Mouse (Mus musculus) cerebellum, postnatal 25 days (tissue): ENCODE measurements at regions not wholly inside any gene's neighbourhood (a gene's known extent, or its start where the extent isn't known, plus 50 kb on each side); places are given as distances from the start of the nearest gene placed in this dataset.

Experiments
- DNase-seq, 2 experiments: peaks; one replicate each; pipeline ENCODE4 v3.0.0; 2021; ENCODE audit warnings: mixed read lengths in 2 of 2

DNA sequence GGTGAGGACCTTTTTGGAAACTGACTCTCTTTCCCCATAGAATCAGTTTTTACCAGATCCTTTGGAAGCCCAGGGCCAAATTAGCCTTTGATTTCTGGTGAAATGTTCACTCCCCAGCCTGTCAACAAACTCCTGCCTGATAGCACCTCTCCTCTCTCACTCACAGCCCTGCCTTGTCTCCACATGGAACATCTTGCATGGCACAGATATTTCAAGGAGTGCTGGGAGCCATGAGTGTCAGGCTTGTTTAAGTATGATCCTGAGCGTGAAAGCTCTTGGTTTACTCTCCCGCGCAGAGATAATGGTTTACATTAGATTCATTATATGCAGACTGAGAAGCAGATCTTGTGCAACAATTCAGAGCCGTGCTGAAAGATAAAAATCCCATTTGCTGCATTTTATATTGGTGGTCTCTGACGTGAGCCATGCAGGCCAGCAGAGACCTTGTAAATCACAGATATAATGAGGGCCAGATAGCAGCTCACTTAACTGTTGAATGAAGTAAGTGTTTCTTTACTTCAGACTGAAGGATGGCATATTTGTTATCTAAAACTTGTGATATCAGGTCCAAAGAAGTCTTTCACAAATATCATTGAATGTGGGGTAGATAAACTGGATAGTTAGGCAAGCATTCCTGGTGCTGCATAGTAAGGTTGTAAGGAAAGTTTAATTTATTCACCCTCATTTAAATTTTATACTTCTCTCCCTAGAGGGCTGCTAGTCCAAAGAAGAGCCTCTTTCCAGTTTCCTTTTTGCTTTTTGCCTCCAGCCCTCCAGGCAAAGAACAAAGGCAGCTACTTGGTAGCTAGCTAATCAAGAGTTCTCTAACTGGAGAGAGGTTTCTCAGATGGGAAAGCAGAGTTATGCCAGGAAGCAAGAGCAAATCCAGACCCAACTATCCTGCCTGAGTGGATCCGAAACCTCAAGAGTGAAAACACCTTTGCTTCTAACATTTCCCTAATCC, 81.8 kb downstream of the Tbx18 start:
- no peak for DNase-seq

DNA sequence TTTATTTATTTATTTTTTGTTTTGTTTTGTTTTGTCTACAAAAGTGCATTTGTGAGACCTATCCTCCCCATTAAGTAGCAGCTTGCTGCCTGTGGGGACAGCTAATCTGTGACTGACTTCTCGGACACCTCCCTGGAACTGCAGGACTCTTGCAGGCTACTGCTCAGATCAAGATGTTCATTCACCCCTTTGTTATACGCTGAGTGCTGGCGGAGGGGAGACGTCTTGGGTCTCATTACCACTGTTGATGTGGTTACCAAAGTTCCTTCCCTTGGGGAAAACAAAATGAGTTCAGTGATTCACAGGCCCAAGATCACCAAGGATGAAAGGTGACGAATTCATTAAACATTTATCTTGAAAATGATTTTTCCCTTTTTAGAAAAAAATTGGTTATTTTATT, 82.7 kb downstream of the Tbx18 start:
- DNase-seq = no peak

DNA sequence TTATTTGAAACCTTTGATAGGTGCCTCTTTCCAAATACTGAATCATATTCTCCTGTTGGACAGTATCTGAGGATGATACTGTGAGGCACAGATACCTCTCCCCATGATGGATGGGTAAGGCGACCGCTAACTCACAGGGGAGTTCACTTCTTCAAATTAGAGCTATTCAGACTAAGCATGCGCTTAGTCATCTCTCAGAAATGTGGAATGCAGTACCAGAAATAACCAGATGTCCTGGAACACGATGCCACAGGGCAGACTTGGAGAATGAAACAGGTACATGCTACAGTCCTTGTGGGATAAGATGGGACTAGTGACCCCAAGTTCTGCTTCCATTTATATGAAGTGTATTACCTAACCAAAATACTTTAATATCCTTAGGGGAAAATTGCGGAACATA, 86.0 kb downstream of the Tbx18 start:
- DNase-seq = no peak

DNA sequence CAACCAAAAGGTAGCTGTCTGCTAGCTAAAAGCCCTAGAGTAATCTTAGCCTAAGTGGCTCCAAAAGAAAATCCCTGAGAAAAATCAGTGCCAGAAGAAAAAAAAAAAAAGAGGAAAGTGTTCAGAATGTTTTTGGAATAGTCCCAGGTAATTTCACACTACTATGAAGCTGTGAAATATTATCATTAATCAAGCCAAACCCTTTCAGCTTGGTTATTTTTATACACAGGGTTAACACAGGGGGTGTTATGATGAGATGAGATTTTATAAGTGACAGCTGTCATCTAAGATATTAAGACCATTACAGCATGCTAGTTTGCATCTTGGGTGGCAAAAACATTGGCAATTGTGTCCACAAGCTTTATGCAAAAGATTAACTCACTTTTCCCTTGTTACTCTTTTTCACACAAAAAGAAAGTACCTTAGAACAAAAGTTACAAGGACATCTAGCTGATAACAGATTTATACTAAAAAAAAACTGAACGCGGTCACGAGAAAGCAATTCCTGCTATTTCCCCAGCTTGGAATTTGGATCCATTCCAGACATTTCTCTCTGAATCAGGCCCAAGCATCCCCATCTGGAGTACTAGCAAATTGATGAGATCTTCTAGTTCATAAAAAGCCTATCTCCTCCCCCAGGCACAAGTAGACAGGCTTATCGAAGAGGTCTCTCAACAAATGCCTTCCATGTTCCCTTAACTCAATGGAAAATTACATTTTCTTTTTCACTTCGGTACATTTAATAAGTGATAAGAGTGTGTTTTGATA, 97.0 kb downstream of the Tbx18 start:
- no peak for DNase-seq

DNA sequence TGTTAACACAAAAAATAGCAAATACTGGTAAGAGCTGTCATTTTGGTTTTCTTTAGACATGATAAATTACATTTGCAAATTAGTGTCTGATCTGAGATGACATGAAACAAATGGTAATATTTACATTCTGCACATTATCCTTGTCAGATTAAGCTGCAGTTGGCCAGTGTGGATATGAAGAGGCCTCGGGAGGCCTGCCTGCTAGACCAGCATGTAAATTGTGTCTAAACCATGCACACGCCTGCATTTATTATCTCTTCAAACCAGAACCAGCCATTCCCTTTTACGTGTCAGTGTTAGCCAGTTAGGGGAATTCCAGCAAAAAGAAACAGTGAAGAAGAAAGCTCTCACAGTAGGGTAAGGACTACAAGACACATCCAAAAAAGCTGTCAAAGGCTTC, 104.6 kb downstream of the Tbx18 start:
- DNase-seq = no peak

DNA sequence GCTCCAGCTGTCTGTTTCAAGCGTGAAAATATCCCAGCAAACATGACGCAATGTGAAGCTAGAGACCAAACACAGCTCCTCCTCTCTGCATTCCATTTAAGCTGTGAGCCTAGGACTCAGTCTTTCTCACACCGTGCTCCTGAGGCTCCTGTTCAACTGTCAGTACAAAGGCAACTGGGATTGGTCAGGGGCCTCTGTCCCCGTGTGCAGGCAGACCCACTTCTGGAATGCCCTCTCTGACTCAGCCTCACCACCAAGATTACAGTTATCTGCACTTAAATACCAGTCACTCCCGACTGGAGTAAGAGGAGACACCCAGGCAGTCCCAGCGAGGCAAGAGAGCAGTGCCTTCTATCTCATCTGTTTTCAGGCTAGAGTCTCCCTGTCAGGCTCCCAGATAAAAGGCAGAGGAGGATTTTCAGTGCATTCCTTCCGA, 112.8 kb downstream of the Tbx18 start:
- peak; percentile 2 to 6 for DNase-seq

DNA sequence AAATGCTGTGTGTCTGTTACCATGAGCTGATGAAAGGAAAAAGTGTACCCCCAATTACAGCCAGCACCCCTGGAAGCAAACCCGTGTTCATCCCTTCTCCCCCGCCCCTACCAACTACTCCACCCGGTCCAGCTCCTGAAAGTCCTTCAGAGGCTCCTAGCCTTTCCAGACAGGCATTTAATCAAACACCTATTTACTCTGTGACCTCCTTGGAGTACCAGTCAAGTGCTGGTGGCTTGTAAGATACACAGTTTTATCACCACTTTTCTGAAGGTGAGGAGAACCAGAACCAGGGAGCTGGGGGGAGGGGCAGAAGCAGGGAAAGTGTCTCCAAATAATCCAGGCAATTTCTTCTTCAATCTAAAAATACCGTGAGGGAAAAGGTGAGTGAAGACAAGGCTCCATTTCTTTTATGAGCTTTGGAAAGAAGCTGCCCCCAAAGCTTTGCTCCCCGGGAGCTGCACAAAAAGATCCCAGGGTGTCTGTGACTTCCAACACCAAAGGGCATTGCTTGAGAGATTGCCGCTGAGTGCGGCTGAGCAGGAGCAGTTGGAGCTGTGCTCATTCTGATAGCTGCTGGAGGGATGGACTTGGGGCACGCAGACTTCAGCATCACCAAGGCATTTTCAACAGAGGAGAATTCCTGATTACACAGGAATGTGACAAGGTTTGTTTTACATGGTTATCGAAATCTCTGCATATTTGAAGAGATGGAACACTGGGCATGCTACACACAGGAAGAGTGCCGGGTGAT, 123.0 kb downstream of the Tbx18 start:
- no peak for DNase-seq

DNA sequence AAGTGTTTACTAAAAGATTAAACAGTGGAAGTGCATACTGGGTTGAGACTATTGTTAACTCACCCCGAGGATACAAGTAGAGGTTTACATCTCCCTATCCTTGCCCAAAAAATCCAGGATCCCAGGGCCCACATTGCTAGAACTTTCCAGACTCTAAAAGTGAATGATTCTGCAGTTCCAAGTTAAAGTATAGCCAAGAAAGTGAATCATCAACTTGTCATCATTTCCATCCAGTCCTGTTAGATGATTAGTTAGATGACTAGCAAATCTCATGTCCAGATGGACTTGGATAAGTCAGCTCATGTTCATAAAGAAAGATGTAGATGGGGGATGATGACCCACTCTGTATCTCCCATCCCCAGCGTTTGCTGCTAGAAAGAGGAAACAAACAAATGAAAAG, 155.5 kb downstream of the Tbx18 start:
- no peak for DNase-seq

DNA sequence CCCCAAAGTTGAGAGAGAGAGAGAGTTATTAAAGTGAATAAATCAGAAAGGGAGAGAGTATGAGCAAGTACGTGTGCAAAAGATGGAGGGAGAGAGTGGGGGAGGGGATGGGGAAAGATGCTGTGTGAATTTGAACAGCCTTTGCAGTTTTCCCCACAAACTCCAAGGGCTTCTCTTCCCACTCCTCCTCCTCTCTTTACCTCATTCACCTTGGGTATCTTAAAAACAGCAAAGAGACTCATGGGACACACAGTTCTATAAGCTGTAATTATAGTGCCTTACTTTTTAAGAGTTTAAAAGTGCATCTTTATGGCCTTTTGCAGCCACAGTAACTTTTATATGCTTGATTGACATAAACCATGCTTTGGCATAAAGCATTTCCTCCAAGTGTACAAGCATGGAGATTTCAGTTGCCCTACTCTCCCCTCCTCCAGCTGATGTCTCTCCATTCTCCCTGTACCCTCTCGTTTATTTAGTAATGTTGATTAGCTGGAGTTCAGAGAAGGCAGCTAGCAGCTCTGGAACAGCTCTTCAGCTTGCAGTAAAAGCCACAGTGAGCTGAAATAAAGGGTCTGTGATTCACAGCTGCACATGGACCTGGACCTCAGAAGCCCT, 156.7 kb downstream of the Tbx18 start:
- no peak for DNase-seq

DNA sequence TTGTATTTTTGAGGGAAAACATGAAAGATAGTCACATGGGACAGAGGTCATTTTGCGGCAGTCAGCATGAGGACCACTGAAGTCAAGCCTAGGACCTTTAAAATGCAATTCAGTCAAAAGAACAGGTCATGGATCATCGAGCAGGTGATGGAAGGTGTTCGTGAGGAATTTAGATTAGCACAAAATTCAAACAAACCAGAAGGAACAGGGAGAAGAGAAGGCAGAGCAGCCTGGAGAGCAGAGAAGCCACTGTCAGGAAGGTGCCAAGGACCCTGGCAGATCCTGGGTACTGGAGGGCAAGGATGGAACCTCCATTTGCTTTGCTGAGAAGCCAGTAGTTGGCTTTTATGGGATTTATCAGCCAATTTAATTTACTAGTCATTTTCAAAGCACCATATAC, 167.8 kb downstream of the Tbx18 start:
- no peak for DNase-seq

DNA sequence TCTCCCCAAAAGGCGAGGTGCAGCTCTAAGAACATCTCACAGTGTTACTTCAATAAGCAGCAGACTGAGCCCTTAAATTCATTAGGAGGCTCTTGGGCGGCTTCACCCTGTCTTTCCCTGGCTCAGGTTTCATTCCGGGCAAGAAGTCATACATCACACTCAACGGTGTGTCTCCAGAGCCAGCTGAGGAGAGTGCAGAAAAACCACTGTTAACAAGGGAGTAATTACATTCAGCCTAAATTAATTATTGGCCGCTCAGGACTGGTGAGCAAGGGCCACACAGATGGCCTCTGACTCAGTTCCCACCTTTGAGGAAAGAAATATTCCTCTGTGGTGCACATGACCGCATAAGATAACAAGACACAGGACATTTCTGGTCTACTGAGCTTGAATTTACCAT, 168.3 kb downstream of the Tbx18 start:
- no peak for DNase-seq

DNA sequence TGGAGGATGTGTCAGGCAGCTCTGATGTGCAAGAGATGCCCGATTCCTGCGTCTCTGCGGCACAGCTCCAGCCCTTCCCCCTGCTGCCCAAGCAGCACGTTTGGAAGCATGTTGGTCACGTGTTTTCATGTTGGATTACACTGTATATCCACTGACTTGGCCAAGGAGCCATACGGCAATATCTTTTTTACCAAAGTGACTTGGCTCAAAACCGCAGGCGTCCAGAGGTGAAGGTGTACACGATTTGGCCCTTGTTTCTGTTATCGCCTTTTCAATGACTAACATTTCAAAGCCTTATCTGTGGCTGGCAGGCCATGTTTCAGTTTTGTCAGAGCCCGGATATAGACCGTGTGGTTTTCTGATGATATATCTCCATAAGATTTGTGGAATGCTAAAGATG, 173.2 kb downstream of the Tbx18 start:
- no peak for DNase-seq

DNA sequence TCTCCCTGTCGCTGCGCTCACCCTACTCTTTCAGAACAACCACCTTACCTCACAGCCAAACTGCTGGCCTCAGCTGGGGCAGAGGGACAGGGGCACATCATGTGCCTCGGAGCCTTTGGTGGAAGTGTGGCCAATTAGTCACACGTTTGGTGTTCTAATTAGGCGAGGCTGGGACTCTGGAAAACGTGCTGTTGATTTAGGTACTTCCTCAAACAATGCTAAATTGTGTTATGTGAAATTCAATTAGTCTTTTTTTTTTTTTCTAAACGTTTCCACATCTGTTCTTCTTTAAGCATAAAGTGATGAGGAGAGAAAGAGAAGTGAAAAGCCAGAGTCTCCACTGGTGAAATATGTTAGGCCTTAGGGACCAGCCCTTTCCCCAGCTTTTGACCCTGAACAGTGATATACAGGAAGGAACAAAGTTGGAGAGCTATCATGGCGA, 174.1 kb downstream of the Tbx18 start:
- DNase-seq = no peak

DNA sequence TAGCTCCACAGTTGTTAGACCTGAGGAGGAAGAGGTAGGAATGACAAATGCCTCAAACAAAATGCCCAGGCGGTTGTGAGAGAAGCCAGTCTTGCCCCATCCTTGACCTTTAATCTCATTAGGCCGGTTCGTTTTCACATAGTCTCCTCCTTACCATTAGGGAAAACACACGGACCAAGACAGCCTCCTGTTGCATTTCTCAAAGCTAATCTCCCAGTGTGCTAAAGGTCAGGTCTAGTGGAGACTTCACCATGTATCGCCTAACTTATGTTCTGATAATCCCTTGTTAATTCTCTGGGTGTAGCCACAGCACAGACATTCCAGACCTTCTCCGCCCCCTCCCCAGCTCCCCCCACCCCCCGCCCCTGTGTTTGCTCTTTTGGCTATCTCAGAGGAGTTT, 174.5 kb downstream of the Tbx18 start:
- DNase-seq = no peak

DNA sequence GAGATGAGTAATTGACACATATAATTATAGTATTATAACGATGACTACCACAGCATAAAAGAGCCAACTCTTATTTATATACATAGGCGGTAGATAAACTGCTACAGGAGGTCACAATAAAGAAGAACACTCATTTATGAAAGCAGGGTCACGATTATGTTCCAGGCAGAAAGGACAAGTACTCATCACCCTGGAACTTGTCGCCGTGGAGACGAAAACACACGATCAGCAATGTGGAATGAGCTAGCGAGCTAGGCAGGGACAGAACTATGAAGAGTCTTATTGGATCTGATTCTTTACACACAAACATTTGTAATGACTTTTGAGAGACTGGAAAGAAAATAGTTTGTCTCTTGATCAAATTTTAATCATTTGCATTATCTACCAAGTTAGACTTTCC, 197.9 kb downstream of the Tbx18 start:
- DNase-seq = no peak

DNA sequence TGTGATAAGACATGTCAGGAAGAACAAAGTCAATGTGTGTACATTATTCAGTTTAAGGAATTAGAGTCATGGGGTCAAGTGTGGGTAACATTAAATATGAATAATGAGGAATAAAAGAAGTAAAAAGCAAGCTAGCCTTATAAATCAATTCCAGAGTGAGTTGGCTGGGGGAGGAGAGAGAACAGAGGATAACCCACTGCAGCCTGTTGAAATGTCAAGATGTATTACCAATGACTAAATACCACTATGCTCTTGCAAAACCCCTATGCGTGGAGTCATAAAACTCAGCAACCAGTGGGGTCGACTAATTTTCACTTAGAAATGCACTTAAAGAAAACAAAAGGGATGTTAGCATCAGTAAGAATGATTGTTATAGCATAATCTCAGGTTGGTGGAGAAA, 201.2 kb downstream of the Tbx18 start:
- DNase-seq = no peak

DNA sequence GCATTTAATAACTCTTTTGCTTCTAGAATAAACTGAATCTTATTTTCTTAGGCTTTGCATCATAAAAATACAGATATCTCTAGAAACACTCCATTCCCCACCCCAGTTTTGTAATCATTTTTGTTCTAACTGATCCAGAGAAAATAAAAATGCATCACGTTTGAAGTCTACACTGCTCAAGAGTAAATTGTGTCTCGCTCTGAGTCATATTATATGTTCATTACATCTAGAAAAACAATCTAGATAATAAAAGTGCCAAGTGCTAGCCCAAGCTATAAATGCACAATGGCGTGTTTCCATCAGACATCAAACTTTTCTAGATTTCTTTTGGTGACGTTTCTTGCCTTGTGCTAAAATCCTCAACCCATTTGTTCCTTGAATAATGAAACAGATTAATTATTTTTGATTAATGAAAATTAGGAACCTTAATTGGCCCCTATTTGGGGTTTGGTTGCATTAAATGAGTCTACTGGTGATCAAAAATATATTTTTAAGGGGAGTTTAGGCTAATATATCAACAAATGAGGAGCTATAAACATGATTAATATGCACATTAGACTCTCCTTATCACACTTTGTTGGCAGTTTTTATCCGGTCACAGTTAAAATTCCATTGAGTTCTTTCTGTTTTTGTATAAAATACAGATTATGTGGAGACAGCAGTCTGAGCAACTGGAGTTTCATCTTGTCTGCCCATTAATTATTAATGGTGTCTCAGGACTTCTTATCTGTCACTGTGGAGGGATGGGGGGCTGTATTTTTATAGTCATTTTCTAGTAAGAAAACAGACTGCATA, 206.0 kb downstream of the Tbx18 start:
- no peak for DNase-seq

DNA sequence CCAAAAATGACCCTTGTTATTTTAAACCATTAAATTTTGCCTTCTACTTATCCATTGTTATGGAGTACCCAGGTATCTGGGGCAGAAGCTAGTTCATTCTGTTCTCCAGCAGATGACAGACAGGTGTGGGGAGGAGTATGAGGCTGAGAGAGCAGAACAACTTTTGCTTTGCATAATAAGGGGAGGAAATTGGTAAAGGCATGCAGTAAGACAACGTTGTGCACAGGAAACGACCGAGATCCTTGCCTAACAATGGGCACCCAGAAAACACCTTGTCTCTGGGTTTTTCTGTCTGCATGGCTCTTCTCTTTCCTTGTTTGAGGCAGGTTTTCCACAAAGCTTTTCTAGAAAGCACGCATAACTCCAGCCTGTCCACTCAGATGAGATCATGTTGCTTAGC, 220.4 kb downstream of the Tbx18 start:
- no peak for DNase-seq

DNA sequence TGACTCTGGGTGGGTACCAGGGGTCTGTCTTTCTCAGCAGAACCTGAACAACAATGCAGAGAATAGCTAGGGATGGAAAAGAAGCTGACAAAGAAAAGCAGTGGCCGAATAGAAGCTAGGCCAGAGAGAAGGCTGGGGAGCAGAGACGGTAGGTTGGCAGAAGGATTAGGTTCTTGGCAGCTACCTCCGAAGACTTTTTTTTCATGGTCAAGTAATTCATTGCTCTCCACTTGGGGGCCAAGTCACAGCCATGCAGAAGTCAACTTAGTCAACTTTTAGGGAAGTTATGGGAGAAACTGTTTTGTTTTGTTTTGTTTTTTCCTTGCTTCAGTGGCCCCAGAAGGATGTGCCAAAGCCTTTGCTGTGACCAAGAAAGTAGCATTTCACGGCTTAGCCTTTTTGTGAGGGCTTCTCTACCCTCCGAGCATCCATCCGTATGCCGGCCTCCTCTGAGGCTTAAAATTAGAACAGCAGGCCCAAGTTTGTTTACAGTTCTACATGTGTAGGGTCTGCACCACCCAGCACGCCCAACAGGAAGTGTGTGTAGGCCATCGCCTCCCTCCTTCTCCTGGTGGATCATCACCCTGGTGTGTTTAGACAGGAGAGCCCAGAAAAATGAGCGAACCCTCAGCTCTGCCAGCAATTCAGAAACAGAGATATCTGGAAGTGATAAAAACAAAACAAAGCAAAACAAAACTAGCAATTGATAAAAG, 226.2 kb downstream of the Tbx18 start:
- DNase-seq = no peak

DNA sequence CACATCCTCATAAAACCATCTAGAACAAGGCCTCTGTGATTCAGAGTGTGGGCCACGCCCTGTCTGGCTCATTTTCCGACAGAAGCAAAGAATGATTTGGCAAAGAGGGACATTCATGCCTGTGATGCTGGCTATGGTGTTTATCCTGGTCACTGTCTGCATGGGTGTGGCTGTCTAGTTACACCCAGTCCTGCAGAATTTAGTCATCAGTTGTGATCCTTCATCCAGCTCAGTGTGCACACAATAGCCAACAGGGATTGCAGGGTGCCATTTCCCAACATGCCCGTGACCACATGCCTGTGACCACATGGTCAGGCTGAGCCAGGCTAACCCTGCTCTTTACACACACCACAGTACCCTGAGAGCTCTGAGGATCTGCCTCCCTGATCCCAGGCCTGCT, 208.8 kb upstream of the Cep162 start:
- DNase-seq = no peak

DNA sequence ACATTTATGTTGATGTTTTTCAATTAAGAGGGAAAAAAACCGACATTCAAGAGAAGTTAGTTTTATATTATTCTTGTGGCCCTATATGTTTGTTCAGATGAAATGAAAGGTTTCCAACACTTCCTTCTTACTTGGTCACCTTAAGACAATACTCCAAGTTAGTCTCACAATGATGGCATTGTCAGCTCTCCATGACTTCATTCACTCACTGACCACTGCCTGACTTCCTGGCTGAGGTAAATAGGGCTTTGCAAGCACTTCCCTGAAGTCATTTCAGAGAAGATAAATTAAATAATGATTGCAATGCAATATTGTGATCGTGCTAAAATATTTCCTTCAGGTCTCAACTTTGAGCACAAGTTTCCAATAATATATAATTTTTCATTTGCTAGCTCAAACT, 197.9 kb upstream of the Cep162 start:
- no peak for DNase-seq
